Mouse (Mus musculus): ENCODE data around the gene Gm44. TPM values are rescaled to one million over a fixed set of nuclear protein-coding genes. Genes with fewer than 3 reads are reported as not detected.
"Not testable (repeated sequence)": the region's sequence is repeated elsewhere in the genome, so short reads cannot be mapped to it uniquely, and the experiment has no call there.

Gene Gm44
- not detected for total RNA-seq (2021)
- long read RNA-seq, experiment 1, result 0 reads
- long read RNA-seq, experiment 2, result 0 reads

- intact Hi-C loops (cut with DNase I), result no loop called here
- DNase-seq (ENCODE audit: low spot score in 2 of 2), result no peak
Observed at GRCm38 (mm10) chrX:90891842-90892241, at the start of gene Gm44. Gene Gm44, plus strand, starts transcription at chrX:90892142.

DNA sequence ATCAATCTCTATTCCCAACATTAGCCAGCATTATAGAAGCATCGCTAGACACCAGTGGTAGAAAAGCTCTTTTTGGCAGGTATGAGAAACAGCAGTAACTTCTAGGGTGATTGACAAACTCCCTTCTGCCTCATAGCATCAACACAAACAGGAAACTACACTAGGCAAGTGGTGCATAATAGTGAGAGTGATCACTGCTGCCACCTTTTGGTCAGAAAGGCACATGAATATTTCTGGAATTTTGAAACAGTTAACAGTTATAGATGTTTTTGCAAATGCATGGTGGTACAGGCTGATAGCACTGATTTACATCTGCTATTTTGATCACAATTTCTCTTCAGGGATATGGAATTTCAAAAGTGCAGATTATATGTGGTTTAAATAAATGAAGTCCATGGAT is 36.0 kb downstream of the Gm44 start:
- intact Hi-C loops (cut with DNase I), result no loop called here
- DNase-seq (ENCODE audit: low spot score in 2 of 2), result peak; percentile 1 to 2

GRCm38 (mm10) chrX:90938211-90938610 is 46.3 kb downstream of the Gm44 start:
- DNase-seq (ENCODE audit: low spot score in 2 of 2); intact Hi-C loops (cut with DNase I): not testable (repeated sequence)

All from left cerebral cortex, postnatal 14 days (tissue).